Mouse (Mus musculus): ENCODE data around the gene Ehmt2. TPM values are rescaled to one million over a fixed set of nuclear protein-coding genes. Genes with fewer than 3 reads are reported as not detected.
"Not testable (repeated sequence)": the region's sequence is repeated elsewhere in the genome, so short reads cannot be mapped to it uniquely, and the experiment has no call there.

Ehmt2 gene
- polyA plus RNA-seq, 1 experiment from 2014 or later, result 50.9 TPM

- Histone ChIP-seq H3K9ac (ENCODE audit: low read depth, low read length) (peak overlapping the region; percentile 65), H3K4me3 (ENCODE audit: low read depth, low read length) (peak overlapping the region; percentile 46), H3K9me3 (ENCODE audit: control insufficient read depth, low read length) (no peaks in the 10 kb centered on the region), H3K4me1 (replicated peaks; ENCODE audit: control insufficient read depth, insufficient read depth, low read length) (peaks cover 10% of the 10 kb centered on the region), H3K4me2 (peak overlapping the region; percentile 80), H3K36me3 (ENCODE audit: control insufficient read depth, insufficient read depth, low read length) (no peaks in the 10 kb centered on the region), H3K27ac (ENCODE audit: low read depth, low read length) (peak overlapping the region; percentile 75), H3K27me3 (replicated peaks; ENCODE audit: control insufficient read depth, insufficient read depth, low read length) (no peaks in the 10 kb centered on the region)
- peak; percentile 56 for ATAC-seq (replicated peaks; ENCODE audit: low FRiP score)
- WGBS, result 14% methylated on average over 15 of the region's 15 CpGs
- peak; percentile 62 for DNase-seq (ENCODE audit: low spot score)
These were observed 43.2 kb downstream of the Ehmt2 start for GRCm38 (mm10) chr17:34941344-34942041.

GRCm38 (mm10) chr17:34943128-34943815 lies 45.0 kb downstream of the Ehmt2 start:
- DNase-seq (ENCODE audit: low spot score), result no peak
- Histone ChIP-seq H3K9ac (ENCODE audit: low read depth, low read length) (no peak overlapping the region), H3K36me3 (ENCODE audit: control insufficient read depth, insufficient read depth, low read length) (no peaks in the 10 kb centered on the region), H3K4me2 (no peak overlapping the region), H3K9me3 (ENCODE audit: control insufficient read depth, low read length) (no peaks in the 10 kb centered on the region), H3K27ac (ENCODE audit: low read depth, low read length) (no peak overlapping the region), H3K27me3 (replicated peaks; ENCODE audit: control insufficient read depth, insufficient read depth, low read length) (no peaks in the 10 kb centered on the region), H3K4me3 (ENCODE audit: low read depth, low read length) (no peak overlapping the region), H3K4me1 (replicated peaks; ENCODE audit: control insufficient read depth, insufficient read depth, low read length) (peaks cover 10% of the 10 kb centered on the region)
- no peak for ATAC-seq (replicated peaks; ENCODE audit: low FRiP score)
- WGBS, result 82% methylated on average over 4 of the region's 4 CpGs

GRCm38 (mm10) chr17:34944362-34944761 lies 46.1 kb downstream of the Ehmt2 start:
- H3K4me2 ChIP-seq, result no peak overlapping the region
- peaks cover 10% of the 10 kb centered on the region for H3K4me1 ChIP-seq (replicated peaks; ENCODE audit: control insufficient read depth, insufficient read depth, low read length)
- no peak overlapping the region for H3K27ac ChIP-seq (ENCODE audit: low read depth, low read length)
- no peak for ATAC-seq (replicated peaks; ENCODE audit: low FRiP score)
- no peak for DNase-seq (ENCODE audit: low spot score)
- H3K4me3 ChIP-seq (ENCODE audit: low read depth, low read length), result no peak overlapping the region
- no peaks in the 10 kb centered on the region for H3K27me3 ChIP-seq (replicated peaks; ENCODE audit: control insufficient read depth, insufficient read depth, low read length)
- no peaks in the 10 kb centered on the region for H3K36me3 ChIP-seq (ENCODE audit: control insufficient read depth, insufficient read depth, low read length)
- H3K9me3 ChIP-seq (ENCODE audit: control insufficient read depth, low read length), result no peaks in the 10 kb centered on the region
- H3K9ac ChIP-seq (ENCODE audit: low read depth, low read length), result no peak overlapping the region

- Histone ChIP-seq H3K36me3 (ENCODE audit: control insufficient read depth, insufficient read depth, low read length) (peaks cover 20% of the 10 kb centered on the region), H3K4me2 (no peak overlapping the region), H3K27me3 (replicated peaks; ENCODE audit: control insufficient read depth, insufficient read depth, low read length) (no peaks in the 10 kb centered on the region), H3K4me1 (replicated peaks; ENCODE audit: control insufficient read depth, insufficient read depth, low read length) (peaks cover 10% of the 10 kb centered on the region; the same call in 1 of the 2 replicates), H3K27ac (ENCODE audit: low read depth, low read length) (no peak overlapping the region), H3K9me3 (ENCODE audit: control insufficient read depth, low read length) (no peaks in the 10 kb centered on the region), H3K9ac (ENCODE audit: low read depth, low read length) (no peak overlapping the region), H3K4me3 (ENCODE audit: low read depth, low read length) (no peak overlapping the region)
- DNase-seq (ENCODE audit: low spot score) (no peak), ATAC-seq (replicated peaks; ENCODE audit: low FRiP score) (no peak)
- WGBS, result 81% methylated on average over 5 of the region's 5 CpGs
These were observed 48.3 kb downstream of the Ehmt2 start for GRCm38 (mm10) chr17:34946486-34947140.

GRCm38 (mm10) chr17:34947606-34948005 lies 49.3 kb downstream of the Ehmt2 start:
- no peak overlapping the region for H3K4me3 ChIP-seq (ENCODE audit: low read depth, low read length)
- no peak overlapping the region for H3K27ac ChIP-seq (ENCODE audit: low read depth, low read length)
- no peak overlapping the region for H3K4me2 ChIP-seq
- H3K9me3 ChIP-seq (ENCODE audit: control insufficient read depth, low read length), result no peaks in the 10 kb centered on the region
- WGBS, result 33% methylated on average over 8 of the region's 8 CpGs
- H3K9ac ChIP-seq (ENCODE audit: low read depth, low read length), result no peak overlapping the region
- H3K36me3 ChIP-seq (ENCODE audit: control insufficient read depth, insufficient read depth, low read length), result peaks cover 20% of the 10 kb centered on the region
- H3K4me1 ChIP-seq (replicated peaks; ENCODE audit: control insufficient read depth, insufficient read depth, low read length), result peaks cover 6% of the 10 kb centered on the region; the same call in 1 of the 2 replicates
- ATAC-seq (replicated peaks; ENCODE audit: low FRiP score), result no peak
- no peaks in the 10 kb centered on the region for H3K27me3 ChIP-seq (replicated peaks; ENCODE audit: control insufficient read depth, insufficient read depth, low read length)
- DNase-seq (ENCODE audit: low spot score), result no peak

- not testable (repeated sequence) for H3K4me2 ChIP-seq; H3K27me3 ChIP-seq (replicated peaks; ENCODE audit: control insufficient read depth, insufficient read depth, low read length); DNase-seq (ENCODE audit: low spot score); ATAC-seq (replicated peaks; ENCODE audit: low FRiP score); H3K9me3 ChIP-seq (ENCODE audit: control insufficient read depth, low read length); H3K9ac ChIP-seq (ENCODE audit: low read depth, low read length); H3K4me3 ChIP-seq (ENCODE audit: low read depth, low read length); H3K4me1 ChIP-seq (replicated peaks; ENCODE audit: control insufficient read depth, insufficient read depth, low read length)
- Histone ChIP-seq H3K27ac (ENCODE audit: low read depth, low read length) (peak overlapping the region; percentile 99), H3K36me3 (ENCODE audit: control insufficient read depth, insufficient read depth, low read length) (peaks cover 20% of the 10 kb centered on the region)
- WGBS, result 40% methylated on average over 9 of the region's 9 CpGs
These were observed 50.7 kb downstream of the Ehmt2 start for GRCm38 (mm10) chr17:34948721-34949552.

- peak; percentile 51 for ATAC-seq (replicated peaks; ENCODE audit: low FRiP score)
- WGBS, result 14% methylated on average over 4 of the region's 4 CpGs
These were observed 51.3 kb downstream of the Ehmt2 start for GRCm38 (mm10) chr17:34949553-34949969.

More at GRCm38 (mm10) chr17:34949553-34949969, 51.3 kb downstream of the Ehmt2 start:
- peak; percentile 71 for DNase-seq (ENCODE audit: low spot score)
- peaks cover 6% of the 10 kb centered on the region; the same call in 1 of the 2 replicates for H3K4me1 ChIP-seq (replicated peaks; ENCODE audit: control insufficient read depth, insufficient read depth, low read length)
- H3K9ac ChIP-seq (ENCODE audit: low read depth, low read length), result peak overlapping the region; percentile 34; the same call in 1 of the 2 replicates
- H3K4me3 ChIP-seq (ENCODE audit: low read depth, low read length), result peak overlapping the region; percentile 94; the same call in 1 of the 2 replicates
- peak overlapping the region; percentile 99 for H3K27ac ChIP-seq (ENCODE audit: low read depth, low read length)
- no peaks in the 10 kb centered on the region for H3K27me3 ChIP-seq (replicated peaks; ENCODE audit: control insufficient read depth, insufficient read depth, low read length)
- no peaks in the 10 kb centered on the region for H3K9me3 ChIP-seq (ENCODE audit: control insufficient read depth, low read length)
- H3K4me2 ChIP-seq, result peak overlapping the region; percentile 70; the same call in 1 of the 2 replicates
- peaks cover 20% of the 10 kb centered on the region for H3K36me3 ChIP-seq (ENCODE audit: control insufficient read depth, insufficient read depth, low read length)
